Mouse (Mus musculus) stomach, embryonic 16.5 days (tissue): ENCODE measurements around the gene Ube4a. TPM values are rescaled to one million over a fixed set of nuclear protein-coding genes. Genes with fewer than 3 reads are reported as not detected.

Experiments
- ATAC-seq: fragments of 200-750 bp; cut with Nextera tagmentation; 2 replicates; pipeline ENCODE4 v1.8.0; 2017; ENCODE audit warnings: moderate number of reproducible peaks, moderate TSS enrichment; ENCODE audit not compliant: insufficient read depth, low FRiP score
- H3K27ac ChIP-seq: fragments of 300-500 bp; sonication (generic); 2 replicates; pipeline ENCODE4 v1.5.1; 2014; ENCODE audit warnings: low read length
- H3K27me3 ChIP-seq: fragments of 300-500 bp; sonication (generic); 2 replicates; pipeline ENCODE4 v1.6.1; 2014; ENCODE audit warnings: low read length, control low read depth, mixed read lengths; ENCODE audit not compliant: control insufficient read depth, insufficient read depth
- H3K36me3 ChIP-seq: fragments of 300-500 bp; sonication (generic); 2 replicates; pipeline ENCODE4 v1.6.1; 2014; ENCODE audit warnings: low read length; ENCODE audit not compliant: control insufficient read depth, insufficient read depth
- H3K4me1 ChIP-seq: fragments of 300-500 bp; sonication (generic); 2 replicates; pipeline ENCODE4 v1.6.1; 2014; ENCODE audit warnings: low read length, control low read depth, mixed read lengths; ENCODE audit not compliant: control insufficient read depth, insufficient read depth
- H3K4me2 ChIP-seq: fragments of 300-500 bp; sonication (generic); 2 replicates; pipeline ENCODE4 v1.6.1; 2014; ENCODE audit warnings: low read depth, low read length, mixed read lengths
- H3K4me3 ChIP-seq: fragments of 300-500 bp; sonication (generic); replicated peaks from 2 replicates; pipeline ENCODE4 v1.5.1; 2014; ENCODE audit warnings: mild to moderate bottlenecking, low read length
- H3K9ac ChIP-seq: fragments of 300-500 bp; sonication (generic); 2 replicates; pipeline ENCODE4 v1.6.1; 2014; ENCODE audit warnings: low read length
- H3K9me3 ChIP-seq: fragments of 300-500 bp; sonication (generic); replicated peaks from 2 replicates; pipeline ENCODE4 v1.6.1; 2016; ENCODE audit warnings: low read length, control low read depth; ENCODE audit not compliant: control insufficient read depth
- WGBS: fragments of 180-500 bp; shearing (Covaris S2); extraction: QIAGEN DNeasy Blood & Tissue Kit; methylation state at CpG from one replicate; pipeline ENCODE4 v1.1.7; 2014; 5-methylcytosine and 5-hydroxymethylcytosine counted together
- polyA plus RNA-seq: library from polyadenylated mRNA; unstranded; fragments of >200 nt; fragmentation: Nextera tagmentation; extraction: Ambion mirVana; gene quantifications from 2 replicates; pipeline ENCODE4 v1.2.1, GENCODE M21; 2015

Ube4a gene
- polyA plus RNA-seq, 1 experiment from 2014 or later = 24.8 TPM

GRCm38 (mm10) chr9:44881941-44882435, 83.4 kb downstream of the Ube4a start:
- Histone ChIP-seq H3K27ac (peak overlapping the region; percentile 98), H3K36me3 (no peaks in the 10 kb centered on the region), H3K4me1 (peaks cover 32% of the 10 kb centered on the region), H3K27me3 (no peaks in the 10 kb centered on the region), H3K9me3 (no peaks in the 10 kb centered on the region), H3K4me3 (peak overlapping the region; percentile 94), H3K4me2 (peak overlapping the region; percentile 99), H3K9ac (peak overlapping the region; percentile 86)
- peak; percentile 76 for ATAC-seq
- under 1% methylated on average over 29 of the region's 29 CpGs for WGBS

GRCm38 (mm10) chr9:44881221-44881871, 84.1 kb downstream of the Ube4a start, which contains the start of gene Kmt2a:
Gene Kmt2a, minus strand, starts transcription at chr9:44881296.
- WGBS = under 1% methylated on average over 68 of the region's 71 CpGs
- peak within 1 kb of the TSS; percentile 99 for H3K4me2 ChIP-seq
- H3K4me3 ChIP-seq = peak within 1 kb of the TSS; percentile 94
- H3K9ac ChIP-seq = peak within 1 kb of the TSS; percentile 96
- peaks cover 36% of the 10 kb centered on the region for H3K4me1 ChIP-seq
- H3K9me3 ChIP-seq = no peaks in the 10 kb centered on the region
- no peaks in the 10 kb centered on the region for H3K36me3 ChIP-seq
- H3K27ac ChIP-seq = peak within 1 kb of the TSS; percentile 98
- peak; percentile 88 for ATAC-seq
- H3K27me3 ChIP-seq = no peaks in the 10 kb centered on the region

GRCm38 (mm10) chr9:44880309-44881081, 84.9 kb downstream of the Ube4a start:
- Histone ChIP-seq H3K9me3 (no peaks in the 10 kb centered on the region), H3K9ac (peak overlapping the region; percentile 96), H3K4me3 (peak overlapping the region; percentile 94), H3K4me2 (peak overlapping the region; percentile 89), H3K36me3 (no peaks in the 10 kb centered on the region), H3K27ac (peak overlapping the region; percentile 93), H3K4me1 (peaks cover 37% of the 10 kb centered on the region), H3K27me3 (no peaks in the 10 kb centered on the region)
- under 1% methylated on average over 35 of the region's 44 CpGs for WGBS
- ATAC-seq = peak; percentile 23

GRCm38 (mm10) chr9:44879694-44880271, 85.6 kb downstream of the Ube4a start:
- peaks cover 39% of the 10 kb centered on the region for H3K4me1 ChIP-seq

GRCm38 (mm10) chr9:44878776-44879500, 86.5 kb downstream of the Ube4a start:
- H3K27me3 ChIP-seq = no peaks in the 10 kb centered on the region
- no peak for ATAC-seq
- peak overlapping the region; percentile 94 for H3K4me3 ChIP-seq
- no peaks in the 10 kb centered on the region for H3K9me3 ChIP-seq
- peaks cover 43% of the 10 kb centered on the region for H3K4me1 ChIP-seq
- H3K9ac ChIP-seq = peak overlapping the region; percentile 96
- H3K4me2 ChIP-seq = peak overlapping the region; percentile 89
- H3K36me3 ChIP-seq = no peaks in the 10 kb centered on the region
- WGBS = 24% methylated on average over 9 of the region's 9 CpGs
- H3K27ac ChIP-seq = peak overlapping the region; percentile 58; the same call in 1 of the 2 replicates

More at GRCm38 (mm10) chr9:44879694-44880271, 85.6 kb downstream of the Ube4a start:
- peak overlapping the region; percentile 58 for H3K27ac ChIP-seq
- peak overlapping the region; percentile 94 for H3K4me3 ChIP-seq
- peak overlapping the region; percentile 96 for H3K9ac ChIP-seq
- ATAC-seq = no peak
- H3K36me3 ChIP-seq = no peaks in the 10 kb centered on the region
- H3K4me2 ChIP-seq = peak overlapping the region; percentile 89
- WGBS = 2% methylated on average over 13 of the region's 13 CpGs
- no peaks in the 10 kb centered on the region for H3K27me3 ChIP-seq
- H3K9me3 ChIP-seq = no peaks in the 10 kb centered on the region

GRCm38 (mm10) chr9:44877686-44878085, 87.7 kb downstream of the Ube4a start:
- Histone ChIP-seq H3K4me2 (no peak overlapping the region), H3K4me3 (no peak overlapping the region), H3K27ac (no peak overlapping the region), H3K36me3 (no peaks in the 10 kb centered on the region), H3K4me1 (peaks cover 39% of the 10 kb centered on the region), H3K9ac (no peak overlapping the region), H3K27me3 (no peaks in the 10 kb centered on the region), H3K9me3 (no peaks in the 10 kb centered on the region)
- no peak for ATAC-seq
- WGBS = 73% methylated on average over 7 of the region's 7 CpGs

- H3K4me1 ChIP-seq = peaks cover 38% of the 10 kb centered on the region
- no peak for ATAC-seq
- H3K9me3 ChIP-seq = no peaks in the 10 kb centered on the region
- no peaks in the 10 kb centered on the region for H3K36me3 ChIP-seq
- H3K27ac ChIP-seq = no peak overlapping the region
- WGBS = 71% methylated on average over 7 of the region's 7 CpGs
- H3K4me2 ChIP-seq = no peak overlapping the region
- no peaks in the 10 kb centered on the region for H3K27me3 ChIP-seq
- no peak overlapping the region for H3K4me3 ChIP-seq
- H3K9ac ChIP-seq = no peak overlapping the region
Measured at GRCm38 (mm10) chr9:44875476-44875875, 89.9 kb downstream of the Ube4a start.

GRCm38 (mm10) chr9:44874198-44874597, 91.2 kb downstream of the Ube4a start:
- Histone ChIP-seq H3K27me3 (no peaks in the 10 kb centered on the region), H3K4me1 (peaks cover 32% of the 10 kb centered on the region), H3K36me3 (no peaks in the 10 kb centered on the region), H3K4me3 (no peak overlapping the region), H3K9me3 (no peaks in the 10 kb centered on the region), H3K4me2 (no peak overlapping the region; the same call in 1 of the 2 replicates), H3K9ac (no peak overlapping the region), H3K27ac (no peak overlapping the region)
- ATAC-seq = no peak
